Mouse (Mus musculus) A20 (cell line): Measurements from ENCODE around the gene Col4a3.

Experiments
- DNase-seq: peaks from one replicate; pipeline ENCODE4 v3.0.0-alpha.2; 2011; ENCODE audit warnings: low read depth, low spot score

Col4a3 gene

GRCm38 (mm10) chr1:82663522-82663921, 76.8 kb downstream of the Col4a3 start:
- no peak for DNase-seq

GRCm38 (mm10) chr1:82686328-82686727, 99.6 kb downstream of the Col4a3 start:
- DNase-seq: no peak

GRCm38 (mm10) chr1:82686866-82687265, 100.1 kb downstream of the Col4a3 start:
- DNase-seq: no peak

DNA sequence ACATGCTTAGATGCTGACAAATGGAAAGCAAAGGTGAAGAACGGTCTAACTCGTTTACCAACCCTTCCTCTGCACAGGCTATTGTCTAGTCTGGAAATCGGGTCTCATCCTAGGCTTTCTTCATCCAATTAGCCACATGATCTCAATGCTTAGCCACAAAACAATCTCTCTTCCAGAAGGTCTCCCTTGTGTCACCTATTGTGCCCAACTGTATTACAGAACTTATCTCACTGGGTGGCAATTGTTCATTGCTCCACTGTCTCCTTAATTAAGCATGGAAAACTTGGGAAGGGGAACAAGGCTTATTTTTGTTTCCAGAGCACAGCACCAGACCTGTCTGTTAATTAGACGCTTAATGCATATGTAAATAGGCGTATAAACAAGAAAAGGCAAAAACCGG, 101.2 kb downstream of the Col4a3 start:
- DNase-seq: no peak

DNA sequence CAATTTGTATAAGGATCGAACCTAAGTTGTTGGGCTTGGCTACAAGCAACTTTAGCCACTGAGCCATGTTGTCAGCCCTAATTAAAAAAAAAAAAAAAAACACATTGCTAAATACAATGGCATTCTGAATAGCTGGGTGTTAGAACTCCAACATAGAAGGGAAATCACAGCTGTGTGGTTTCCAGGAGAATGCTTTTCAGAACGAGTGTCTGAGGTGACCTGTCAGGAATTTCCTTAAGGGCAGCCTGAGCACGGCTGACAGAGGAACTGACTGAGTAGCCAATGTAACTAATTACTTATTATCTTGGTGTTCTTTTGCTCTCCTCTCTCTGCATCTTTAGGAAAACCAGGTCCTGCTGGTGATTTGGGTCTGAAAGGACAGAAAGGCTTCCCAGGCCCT, 109.2 kb downstream of the Col4a3 start:
- no peak for DNase-seq

- no peak for DNase-seq
These were observed 131.2 kb downstream of the Col4a3 start for GRCm38 (mm10) chr1:82717816-82718512.

DNA sequence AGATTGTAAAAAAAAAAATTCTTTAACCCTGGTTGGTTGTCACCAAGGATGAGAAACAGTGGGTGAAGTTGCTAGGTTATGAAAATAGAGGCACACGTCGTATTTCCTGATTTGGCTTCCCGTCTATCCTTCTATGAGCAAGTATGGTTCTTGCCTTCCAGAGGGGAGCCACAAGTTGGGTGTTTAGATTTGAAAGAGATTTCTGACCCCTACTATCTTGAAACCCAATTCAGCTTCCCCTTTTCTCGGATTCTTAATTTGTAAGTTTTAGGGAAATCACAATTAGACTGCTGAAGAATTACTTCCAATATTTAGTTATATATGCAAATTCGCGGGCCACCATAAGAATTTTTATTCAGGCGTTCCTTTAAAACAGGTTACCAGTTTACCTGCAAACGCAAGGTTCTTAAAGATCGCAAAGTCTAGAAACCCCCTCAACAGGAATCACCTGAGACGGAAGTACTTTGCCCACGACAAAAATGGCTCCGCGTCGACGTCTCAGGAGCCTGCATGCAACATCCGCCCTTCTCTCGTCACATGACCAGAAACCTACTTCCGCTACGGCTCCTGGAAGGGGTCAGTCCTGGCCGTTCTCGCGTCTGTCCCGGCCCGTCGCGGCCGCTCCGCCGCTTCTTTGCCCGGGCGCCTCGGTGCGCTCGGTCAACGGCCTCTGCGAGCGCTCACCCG, 137.8 kb downstream of the Col4a3 start, which contains the start of gene Mff:
Gene Mff, plus strand, starts transcription at position 552 of the 687 bp plus-strand sequence.
- peak; percentile 97 for DNase-seq

GRCm38 (mm10) chr1:82725026-82725874, 138.5 kb downstream of the Col4a3 start:
- no peak for DNase-seq

DNA sequence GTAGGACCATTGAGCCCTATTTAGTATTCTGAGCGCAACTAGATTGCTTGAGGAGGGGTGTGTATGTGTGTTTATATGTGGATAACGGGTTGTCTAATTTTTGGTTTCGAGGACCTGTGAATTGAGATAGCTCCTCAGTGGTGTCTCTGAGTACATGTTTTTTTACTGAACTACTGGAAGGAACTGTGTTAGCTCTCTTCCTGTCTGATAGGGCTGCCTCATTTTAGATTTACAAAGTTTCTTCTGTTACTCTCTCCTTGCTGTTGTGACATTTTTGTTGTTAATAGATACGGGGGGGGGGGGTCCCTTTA, 139.1 kb downstream of the Col4a3 start:
- peak; percentile 11 for DNase-seq

GRCm38 (mm10) chr1:82726482-82726881, 139.8 kb downstream of the Col4a3 start:
- DNase-seq: no peak

- no peak for DNase-seq
These were observed 146.6 kb downstream of the Col4a3 start for GRCm38 (mm10) chr1:82733357-82733756.

DNA sequence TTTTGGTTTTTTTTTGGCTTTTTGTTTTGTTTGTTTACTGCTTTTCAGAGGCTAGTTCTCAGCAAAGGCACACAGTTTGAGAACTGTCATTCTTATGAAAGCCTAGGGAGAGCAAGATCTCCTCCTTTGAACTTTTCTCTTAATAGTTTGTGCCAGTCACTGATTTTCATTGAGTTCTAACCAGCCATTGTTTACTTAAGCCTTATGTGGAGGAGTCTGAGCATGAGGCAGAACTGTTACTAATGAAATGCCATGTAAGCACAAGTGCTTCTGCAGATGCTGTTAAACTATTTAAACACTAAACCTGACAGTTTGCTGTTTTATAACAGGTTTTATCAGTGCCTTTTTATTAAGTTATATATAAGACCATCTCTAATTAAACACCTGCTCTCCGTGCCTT, 151.3 kb downstream of the Col4a3 start:
- DNase-seq: no peak

DNA sequence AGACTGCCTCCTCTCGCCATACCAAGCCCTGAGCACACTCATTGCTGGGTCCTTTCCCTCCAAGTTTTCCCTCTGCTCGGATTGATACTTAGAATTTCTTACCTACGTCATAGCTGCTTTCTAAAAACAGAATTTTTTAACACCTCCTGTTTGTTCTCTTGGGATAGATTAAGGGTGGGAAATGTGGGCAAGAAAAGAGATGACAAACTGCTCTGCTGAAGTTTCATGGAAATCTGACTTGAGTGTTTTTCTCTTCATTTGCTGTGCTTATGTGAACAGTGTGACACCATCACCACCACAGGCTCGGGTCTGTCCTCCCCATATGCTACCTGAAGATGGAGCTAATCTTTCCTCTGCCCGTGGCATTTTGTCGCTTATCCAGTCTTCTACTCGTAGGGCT, 154.8 kb downstream of the Col4a3 start:
- no peak for DNase-seq

- DNase-seq: no peak
These were observed 157.2 kb downstream of the Col4a3 start for GRCm38 (mm10) chr1:82743962-82744361.

DNA sequence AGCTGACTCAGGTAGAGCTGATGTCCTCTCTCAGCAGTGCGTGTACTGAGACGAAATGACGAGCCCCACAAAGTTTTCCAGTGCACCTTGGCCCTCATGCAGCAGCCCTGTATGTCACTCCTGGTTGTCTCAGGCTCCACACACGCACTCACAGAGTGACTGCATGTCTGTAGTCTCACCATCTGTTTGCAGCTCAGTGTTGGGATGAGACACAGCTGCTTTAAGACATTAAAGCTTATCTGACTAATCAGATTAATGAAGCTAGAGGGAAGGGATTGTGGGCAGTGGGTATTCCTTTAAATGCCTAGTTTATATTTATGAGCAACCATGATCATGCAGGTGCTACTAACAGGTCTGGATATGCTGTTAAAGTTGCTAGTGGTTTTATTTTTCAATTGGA, 159.7 kb downstream of the Col4a3 start:
- no peak for DNase-seq

DNA sequence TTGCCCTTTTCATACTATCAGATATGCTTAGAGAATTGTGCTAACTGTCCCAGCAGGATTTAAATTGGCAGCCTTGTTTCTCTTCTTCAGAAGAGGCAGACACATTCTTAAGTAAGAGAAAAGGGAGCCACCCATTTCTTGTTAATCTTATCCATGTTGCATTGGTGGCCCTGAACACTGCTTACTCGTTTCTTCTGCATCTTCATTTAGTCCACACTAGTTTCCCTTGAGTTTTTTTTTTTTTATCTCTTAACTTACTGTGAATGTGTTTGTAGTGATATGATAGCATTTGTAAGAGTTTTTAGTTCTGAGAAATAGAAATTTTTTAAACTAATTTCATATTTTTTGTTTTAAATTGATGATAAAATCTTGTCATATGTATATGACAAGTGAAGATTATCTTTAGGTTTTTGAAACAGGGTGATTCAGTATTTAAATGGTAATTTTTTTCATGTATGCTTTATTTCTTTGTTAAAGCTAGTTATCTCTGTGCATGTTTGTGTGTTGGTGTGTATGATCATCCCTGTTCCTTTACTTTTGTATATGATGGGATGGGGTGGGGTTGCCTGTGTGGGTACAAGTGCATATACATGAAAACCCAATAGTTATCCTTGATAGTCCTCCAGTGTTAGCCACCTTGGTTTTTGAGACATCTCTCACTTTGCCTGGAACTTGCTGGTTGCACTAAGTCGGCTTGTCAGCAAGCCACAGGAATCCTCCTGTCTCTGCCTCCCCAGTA, 161.2 kb downstream of the Col4a3 start:
- DNase-seq: no peak

DNA sequence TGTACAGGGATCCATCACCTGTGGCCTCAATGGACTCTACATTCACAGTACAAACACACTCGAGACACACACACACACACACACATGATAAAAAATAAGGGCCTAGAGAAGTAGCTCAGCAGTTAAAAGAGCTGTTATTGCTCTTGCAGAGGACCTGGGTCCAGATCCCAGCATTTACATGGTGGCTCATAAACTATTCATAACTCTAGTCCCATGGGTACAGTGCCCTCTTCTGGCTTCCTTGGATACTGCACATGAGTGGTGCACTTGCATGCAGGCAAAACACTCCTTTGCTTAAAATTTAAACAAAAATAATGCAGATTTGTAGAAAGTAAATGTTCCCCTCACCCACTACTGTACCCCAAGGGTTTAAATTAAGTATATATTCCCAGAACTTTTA, 172.8 kb downstream of the Col4a3 start:
- DNase-seq: peak; percentile 36

DNA sequence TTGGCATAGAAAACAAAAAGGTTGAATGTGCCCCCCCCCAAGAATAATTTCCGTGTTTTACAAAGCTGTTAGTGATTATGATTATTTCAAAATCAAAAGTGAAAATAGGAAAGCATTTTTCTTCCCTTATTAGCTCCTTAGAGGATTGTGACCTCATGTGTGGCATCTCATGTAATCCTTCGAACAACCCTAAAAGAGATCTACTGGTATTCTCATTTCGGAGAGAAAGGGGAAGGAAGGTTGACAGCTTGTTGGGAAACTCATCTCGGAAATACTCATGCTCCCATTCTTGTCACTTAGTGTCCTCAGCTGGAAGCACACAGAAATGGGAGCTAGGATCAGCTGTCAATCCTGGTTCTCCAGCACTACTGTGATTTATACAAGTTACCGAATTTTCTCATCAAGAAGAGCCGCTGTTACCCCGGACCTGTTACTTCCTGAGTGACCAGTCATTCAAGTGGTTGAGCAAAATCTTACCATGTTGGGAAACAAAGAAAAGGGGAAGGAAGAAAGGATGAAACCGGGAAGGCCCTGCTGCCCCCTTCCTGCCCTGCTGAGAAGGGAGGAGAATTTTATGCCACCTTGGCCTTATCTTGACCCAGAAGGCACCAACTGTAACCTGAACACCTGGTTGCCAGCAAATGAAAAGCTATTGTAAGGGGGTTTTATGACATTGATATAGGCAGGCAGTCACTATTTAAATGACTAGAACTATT, 174.9 kb downstream of the Col4a3 start:
- no peak for DNase-seq

DNA sequence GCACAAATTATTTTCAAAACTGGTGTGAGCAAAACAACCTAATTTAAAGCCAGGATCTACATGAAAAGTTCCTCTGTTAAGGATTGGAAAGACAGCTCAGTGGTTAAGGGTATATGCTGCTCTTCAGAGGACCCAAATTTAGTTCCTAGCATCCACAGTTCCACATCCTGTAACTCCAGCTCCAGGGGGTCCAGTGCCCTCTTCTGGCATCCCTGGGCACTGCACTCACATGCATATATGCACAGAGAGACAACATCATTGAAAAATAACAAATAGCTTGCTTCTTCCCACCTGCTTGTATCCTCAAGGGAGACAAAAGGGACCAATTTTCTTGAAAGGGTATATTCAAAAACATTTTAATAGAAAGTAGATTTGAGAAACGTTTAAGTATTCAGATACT, 175.6 kb downstream of the Col4a3 start:
- no peak for DNase-seq

DNA sequence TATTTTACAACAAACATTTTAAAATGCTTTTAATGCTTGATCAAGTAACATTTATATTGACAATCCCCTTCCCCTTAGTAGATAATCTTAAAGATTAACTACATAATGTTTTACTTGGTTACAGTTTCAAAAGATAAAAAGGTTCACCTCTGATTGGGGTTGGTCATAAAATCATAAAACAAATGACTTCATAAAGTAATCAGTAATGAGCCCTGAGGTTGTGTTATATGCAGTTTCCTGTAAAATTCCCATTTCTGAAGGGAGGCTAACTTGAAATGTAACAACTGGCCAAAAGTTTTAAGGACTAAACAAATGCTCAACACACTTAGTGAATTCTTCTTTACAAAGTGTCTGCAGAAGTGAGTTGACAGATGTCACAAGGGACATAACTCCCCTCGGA, 179.5 kb downstream of the Col4a3 start:
- DNase-seq: no peak

GRCm38 (mm10) chr1:82766641-82767040, 179.9 kb downstream of the Col4a3 start:
- DNase-seq: no peak
